Mouse (Mus musculus): ENCODE results near the gene Nrxn3.

DNA sequence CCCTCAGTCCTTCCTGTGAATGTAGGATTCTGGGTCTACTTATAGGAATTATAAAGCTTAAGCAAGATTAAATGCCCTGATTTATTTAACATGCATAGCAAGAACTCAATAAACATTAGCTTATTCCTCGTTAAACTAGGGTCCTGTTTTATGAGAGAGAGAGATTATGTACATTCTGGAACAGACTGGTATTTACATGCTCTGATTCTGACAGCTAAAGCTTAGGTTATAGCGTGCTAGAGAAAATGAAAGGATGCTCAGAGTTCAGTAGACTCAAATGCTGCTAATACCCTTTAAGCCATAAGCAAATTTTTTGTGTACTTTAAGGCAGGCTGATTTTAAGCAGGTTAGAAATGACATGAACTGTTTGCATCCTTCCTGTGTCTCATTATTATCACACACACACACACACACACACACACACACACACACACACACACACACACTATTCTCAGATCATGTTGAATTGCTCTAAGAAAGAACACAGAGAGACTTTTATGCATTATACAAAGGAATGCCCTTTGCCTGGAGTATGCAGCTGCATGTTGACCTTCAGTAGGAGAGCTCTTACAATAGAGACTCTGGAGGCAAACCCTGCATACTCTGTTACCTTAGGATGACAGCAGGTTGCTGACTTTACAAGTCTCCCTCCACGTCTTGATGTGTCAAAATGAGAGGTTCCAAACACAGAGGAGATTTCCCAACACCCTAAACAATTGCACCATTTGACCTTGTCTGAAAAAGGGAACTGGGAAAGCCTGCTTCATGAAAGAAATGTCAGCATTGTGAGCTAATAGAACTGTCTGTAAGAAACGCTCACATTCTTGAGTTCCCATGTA, 568.3 kb downstream of the Nrxn3 start:
- no peak for TF ChIP-seq POLR2A (IDR thresholded peaks at IDR 0.05; ENCODE audit: control insufficient read depth, extremely low read depth, insufficient read depth, low read length, poor library complexity)
- no peak for TF ChIP-seq CTCF (IDR thresholded peaks at IDR 0.05; ENCODE audit: borderline replicate concordance, control insufficient read depth, extremely low read depth, insufficient read depth, low read length, poor library complexity)

All from thymus, adult 2 months (tissue).